Mouse (Mus musculus) megakaryocyte-erythroid progenitor cell, adult 5 weeks (primary cell): ENCODE results near the gene 2310034C09Rik. TPM values are rescaled to one million over a fixed set of nuclear protein-coding genes. Genes with fewer than 3 reads are reported as not detected.

Experiments
- polyA plus RNA-seq: library from polyadenylated mRNA; stranded (reverse); fragments of >175 nt; gene quantifications from 2 replicates; pipeline ENCODE4 v1.2.3, GENCODE M21; 2012

Gene 2310034C09Rik
- not detected in 2 replicates for polyA plus RNA-seq

DNA sequence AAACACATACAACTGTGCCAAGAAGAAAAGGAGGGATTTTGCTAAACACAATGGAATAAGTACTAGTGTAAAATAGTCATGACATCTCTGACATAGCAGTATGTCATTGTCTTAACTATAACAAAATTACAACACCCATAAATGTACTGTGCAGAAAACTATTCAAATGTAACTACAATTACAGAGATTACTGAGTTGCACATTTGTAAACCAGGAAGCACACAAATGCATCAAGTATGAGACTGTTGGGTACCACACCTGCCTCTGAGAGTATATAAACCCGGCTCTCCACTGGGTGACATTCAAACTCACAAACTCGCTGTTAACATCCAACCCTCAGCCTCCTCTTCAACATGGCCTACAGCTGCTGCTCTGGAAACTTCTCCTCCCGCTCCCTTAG lies at the start of gene 2310034C09Rik:
TSS of gene 2310034C09Rik (plus strand) at position 301 of the 400 bp plus-strand sequence.

DNA sequence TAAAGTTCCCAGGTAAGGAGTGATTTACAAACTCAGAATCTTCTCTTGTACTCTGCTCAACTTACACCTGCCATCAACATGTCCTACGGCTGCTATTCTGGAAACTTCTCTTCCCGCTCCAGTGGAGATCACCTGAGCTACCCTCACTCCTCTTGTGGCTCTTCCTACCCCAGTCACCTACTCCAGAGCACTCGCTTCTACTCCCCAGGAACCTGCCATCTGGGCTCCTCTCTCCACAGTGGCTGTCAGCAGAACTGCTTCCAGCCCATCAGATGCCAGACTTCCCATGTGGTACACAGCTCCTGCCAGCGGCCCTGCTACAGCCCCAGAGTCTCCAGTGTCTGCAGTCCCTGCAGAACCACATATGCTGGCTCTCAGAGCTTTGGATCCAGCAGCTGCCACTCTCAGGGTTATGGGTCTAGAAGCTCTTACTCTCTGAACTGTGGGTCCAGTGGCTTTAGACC lies 29.8 kb upstream of the 2310034C09Rik start, which contains the start of gene Krtap13-1:
TSS of gene Krtap13-1 (plus strand) at position 51 of the 464 bp plus-strand sequence.

DNA sequence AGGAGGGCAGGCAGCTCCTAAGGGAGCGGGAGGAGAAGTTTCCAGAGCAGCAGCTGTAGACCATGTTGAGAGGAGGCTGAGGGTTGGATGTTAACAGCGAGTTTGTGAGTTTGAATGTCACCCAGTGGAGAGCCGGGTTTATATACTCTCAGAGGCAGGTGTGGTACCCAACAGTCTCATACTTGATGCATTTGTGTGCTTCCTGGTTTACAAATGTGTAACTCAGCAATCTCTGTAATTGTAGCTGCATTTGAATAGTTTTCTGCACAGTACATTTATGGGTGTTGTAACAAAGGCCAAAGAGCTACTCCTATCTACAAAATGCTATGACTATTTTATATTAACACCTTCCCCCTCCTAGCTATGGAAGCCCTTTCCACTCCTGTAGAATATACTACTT lies 7.1 kb upstream of the 2310034C09Rik start, which contains the start of gene Krtap13:
TSS of gene Krtap13 (minus strand) at position 101 of the 400 bp plus-strand sequence.

DNA sequence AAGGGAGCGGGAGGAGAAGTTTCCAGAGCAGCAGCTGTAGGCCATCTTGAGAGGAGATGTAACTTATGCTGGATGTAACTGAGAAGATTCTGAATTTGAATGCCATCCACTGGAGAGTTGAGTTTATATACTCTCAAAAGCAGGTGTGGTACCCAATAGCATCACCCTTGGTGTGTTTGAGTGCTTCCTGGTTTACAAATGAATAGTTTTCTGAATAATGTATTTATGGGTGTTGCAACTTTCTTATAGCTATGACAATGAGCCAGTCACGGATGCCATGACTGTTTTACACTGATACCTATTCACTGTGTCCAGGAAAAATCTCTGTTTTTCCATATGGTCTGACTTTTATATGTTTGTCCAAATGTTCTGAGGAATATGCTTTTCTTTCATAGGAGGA lies 15.5 kb downstream of the 2310034C09Rik start, which contains the start of gene 2310057N15Rik:
TSS of gene 2310057N15Rik (minus strand) at position 101 of the 400 bp plus-strand sequence.

DNA sequence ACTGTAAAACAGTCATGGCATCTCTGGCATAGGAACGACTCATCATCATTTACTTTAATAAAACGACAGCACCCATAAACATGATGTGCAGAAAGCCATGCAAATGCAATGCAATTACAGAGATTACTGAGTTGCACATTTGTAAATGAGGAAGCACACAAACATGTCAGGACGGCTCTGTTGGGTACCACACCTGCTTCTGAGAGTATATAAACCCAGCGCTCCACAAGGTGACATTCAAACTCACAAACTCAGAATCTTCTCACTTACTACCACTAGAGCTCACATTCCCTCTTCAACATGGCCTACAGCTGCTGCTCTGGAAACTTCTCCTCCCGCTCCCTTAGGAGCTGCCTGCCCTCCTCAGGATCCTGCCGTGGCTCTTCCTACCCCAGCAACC lies 18.9 kb downstream of the 2310034C09Rik start, which contains the start of gene Gm5965:
TSS of gene Gm5965 (plus strand) at position 301 of the 400 bp plus-strand sequence.

Other genes starting within 250 kb of the 2310034C09Rik start
- not detected in 2 replicates for gene Cldn8, start 195.7 kb upstream of the 2310034C09Rik start, polyA plus RNA-seq
- not detected in 2 replicates for gene Krtap24-1, start 146.6 kb upstream of the 2310034C09Rik start, polyA plus RNA-seq
- not detected in 2 replicates for gene 2310079G19Rik, start 131.2 kb upstream of the 2310034C09Rik start, polyA plus RNA-seq
- gene Krtap26-1, start 111.1 kb upstream of the 2310034C09Rik start, polyA plus RNA-seq: not detected in 2 replicates
- gene Krtap27-1, start 87.2 kb upstream of the 2310034C09Rik start, polyA plus RNA-seq: not detected in 2 replicates
- gene 2310061N02Rik, start 50.9 kb upstream of the 2310034C09Rik start, polyA plus RNA-seq: not detected in 2 replicates
- gene Krtap13-1, start 30.0 kb upstream of the 2310034C09Rik start, polyA plus RNA-seq: 0.13 TPM in 1 of 2 replicates, not detected in the other
- gene Krtap13, start 7.2 kb upstream of the 2310034C09Rik start, polyA plus RNA-seq: 0.10 TPM in 1 of 2 replicates, not detected in the other
- gene 2310057N15Rik, start 15.4 kb downstream of the 2310034C09Rik start, polyA plus RNA-seq: not detected in 2 replicates
- gene Gm5965, start 19.0 kb downstream of the 2310034C09Rik start, polyA plus RNA-seq: not detected in 2 replicates
- gene Gm20741, start 53.4 kb downstream of the 2310034C09Rik start, polyA plus RNA-seq: not detected in 2 replicates
- not detected in 2 replicates for gene Krtap15, start 61.4 kb downstream of the 2310034C09Rik start, polyA plus RNA-seq
- not detected in 2 replicates for gene Krtap14, start 67.3 kb downstream of the 2310034C09Rik start, polyA plus RNA-seq
- gene Krtap19-1, start 110.6 kb downstream of the 2310034C09Rik start, polyA plus RNA-seq: not detected in 2 replicates
- gene Krtap19-2, start 115.4 kb downstream of the 2310034C09Rik start, polyA plus RNA-seq: not detected in 2 replicates
- not detected in 2 replicates for gene Krtap19-3, start 119.2 kb downstream of the 2310034C09Rik start, polyA plus RNA-seq
- gene Krtap19-4, start 126.2 kb downstream of the 2310034C09Rik start, polyA plus RNA-seq: not detected in 2 replicates
- not detected in 2 replicates for gene Krtap19-5, start 137.6 kb downstream of the 2310034C09Rik start, polyA plus RNA-seq
- not detected in 2 replicates for gene Krtap19-9b, start 173.4 kb downstream of the 2310034C09Rik start, polyA plus RNA-seq
- not detected in 2 replicates for gene Krtap16-3, start 204.0 kb downstream of the 2310034C09Rik start, polyA plus RNA-seq